Mouse (Mus musculus): ENCODE results near the gene Ube2n. TPM values are rescaled to one million over a fixed set of nuclear protein-coding genes. Genes with fewer than 3 reads are reported as not detected.

The Ube2n gene
- polyA plus RNA-seq, 1 experiment: 157 TPM

- Histone ChIP-seq H3K27me3 (ENCODE audit: control insufficient read depth, insufficient read depth, insufficient read length) (no peaks in the 10 kb centered on the region), H3K4me2 (ENCODE audit: low read depth) (peak overlapping the region; percentile 37), H3K36me3 (ENCODE audit: control insufficient read depth, insufficient read depth) (no peaks in the 10 kb centered on the region), H3K4me3 (no peak overlapping the region), H3K79me2 (ENCODE audit: control insufficient read depth, insufficient read depth) (peaks cover 100% of the 10 kb centered on the region), H3ac (ENCODE audit: control insufficient read depth, insufficient read length) (no peak overlapping the region)
- TF ChIP-seq POLR2AphosphoS2 (IDR thresholded peaks at IDR 0.05; ENCODE audit: insufficient read length, low read depth): no peak
- TF ChIP-seq MAX (IDR thresholded peaks at IDR 0.05; ENCODE audit: low read depth): no peak
- no peak for TF ChIP-seq MYOG (IDR thresholded peaks at IDR 0.05; ENCODE audit: control insufficient read depth in 1 of 3, insufficient read depth in 1 of 3, insufficient read length in 2 of 3, low read depth in 2 of 3)
- no peak for TF ChIP-seq USF1 (IDR thresholded peaks at IDR 0.05; ENCODE audit: low read depth)
- TF ChIP-seq TCF3 (IDR thresholded peaks at IDR 0.05; ENCODE audit: insufficient read length, low read depth): no peak
- no peak for TF ChIP-seq REST (IDR thresholded peaks at IDR 0.05; ENCODE audit: insufficient read depth, insufficient read length)
- no peak for TF ChIP-seq TCF12 (IDR thresholded peaks at IDR 0.05; ENCODE audit: insufficient read depth, poor library complexity, severe bottlenecking)
- TF ChIP-seq CEBPB (IDR thresholded peaks at IDR 0.05; ENCODE audit: insufficient read depth, poor library complexity, severe bottlenecking): no peak
- TF ChIP-seq SRF (IDR thresholded peaks at IDR 0.05; ENCODE audit: control insufficient read depth, insufficient read length, low read depth): no peak
- no peak for TF ChIP-seq POLR2A (IDR thresholded peaks at IDR 0.05; ENCODE audit: insufficient read length, low read depth)
- no peak for TF ChIP-seq MYOD1 (IDR thresholded peaks at IDR 0.05; ENCODE audit: control insufficient read depth in 1 of 3, insufficient read length in 2 of 3, low read depth in 2 of 3)
- TF ChIP-seq E2F4 (IDR thresholded peaks at IDR 0.05; ENCODE audit: insufficient read depth): no peak
These were observed 10.9 kb downstream of the Ube2n start for GRCm38 (mm10) chr10:95525871-95526270.

- TF ChIP-seq SRF (IDR thresholded peaks at IDR 0.05; ENCODE audit: control insufficient read depth, insufficient read length, low read depth): no peak
- TF ChIP-seq TCF3 (IDR thresholded peaks at IDR 0.05; ENCODE audit: insufficient read length, low read depth): no peak
- no peak for TF ChIP-seq POLR2A (IDR thresholded peaks at IDR 0.05; ENCODE audit: insufficient read length, low read depth)
- H3K27me3 ChIP-seq (ENCODE audit: control insufficient read depth, insufficient read depth, insufficient read length): no peaks in the 10 kb centered on the region
- H3K4me2 ChIP-seq (ENCODE audit: low read depth): no peak overlapping the region
- H3ac ChIP-seq (ENCODE audit: control insufficient read depth, insufficient read length): no peak overlapping the region
- H3K36me3 ChIP-seq (ENCODE audit: control insufficient read depth, insufficient read depth): no peaks in the 10 kb centered on the region
- peaks cover 100% of the 10 kb centered on the region for H3K79me2 ChIP-seq (ENCODE audit: control insufficient read depth, insufficient read depth)
- H3K4me3 ChIP-seq: no peak overlapping the region
These were observed 11.7 kb downstream of the Ube2n start for GRCm38 (mm10) chr10:95526495-95527122.

- no peak overlapping the region for H3K4me2 ChIP-seq (ENCODE audit: low read depth)
- H3K27me3 ChIP-seq (ENCODE audit: control insufficient read depth, insufficient read depth, insufficient read length): no peaks in the 10 kb centered on the region
- H3K36me3 ChIP-seq (ENCODE audit: control insufficient read depth, insufficient read depth): no peaks in the 10 kb centered on the region
- no peak overlapping the region for H3ac ChIP-seq (ENCODE audit: control insufficient read depth, insufficient read length)
- H3K4me3 ChIP-seq: no peak overlapping the region
- H3K79me2 ChIP-seq (ENCODE audit: control insufficient read depth, insufficient read depth): peaks cover 100% of the 10 kb centered on the region
- TF ChIP-seq MYOG (IDR thresholded peaks at IDR 0.05; ENCODE audit: control insufficient read depth in 1 of 3, insufficient read depth in 1 of 3, insufficient read length in 2 of 3, low read depth in 2 of 3): no peak
- TF ChIP-seq CEBPB (IDR thresholded peaks at IDR 0.05; ENCODE audit: insufficient read depth, poor library complexity, severe bottlenecking): no peak
- TF ChIP-seq POLR2AphosphoS2 (IDR thresholded peaks at IDR 0.05; ENCODE audit: insufficient read length, low read depth): no peak
- TF ChIP-seq USF1 (IDR thresholded peaks at IDR 0.05; ENCODE audit: low read depth): no peak
- TF ChIP-seq POLR2A (IDR thresholded peaks at IDR 0.05; ENCODE audit: insufficient read length, low read depth): no peak
- TF ChIP-seq TCF12 (IDR thresholded peaks at IDR 0.05; ENCODE audit: insufficient read depth, poor library complexity, severe bottlenecking): no peak
- TF ChIP-seq SRF (IDR thresholded peaks at IDR 0.05; ENCODE audit: control insufficient read depth, insufficient read length, low read depth): no peak
- TF ChIP-seq REST (IDR thresholded peaks at IDR 0.05; ENCODE audit: insufficient read depth, insufficient read length): no peak
- no peak for TF ChIP-seq TCF3 (IDR thresholded peaks at IDR 0.05; ENCODE audit: insufficient read length, low read depth)
- no peak for TF ChIP-seq MAX (IDR thresholded peaks at IDR 0.05; ENCODE audit: low read depth)
These were observed 15.7 kb downstream of the Ube2n start for GRCm38 (mm10) chr10:95530551-95531121.

- H3K4me3 ChIP-seq: no peak overlapping the region
- no peak overlapping the region for H3ac ChIP-seq (ENCODE audit: control insufficient read depth, insufficient read length)
- no peak for TF ChIP-seq MYOG (IDR thresholded peaks at IDR 0.05; ENCODE audit: control insufficient read depth in 1 of 3, insufficient read depth in 1 of 3, insufficient read length in 2 of 3, low read depth in 2 of 3)
- TF ChIP-seq E2F4 (IDR thresholded peaks at IDR 0.05; ENCODE audit: insufficient read depth): no peak
- no peak for TF ChIP-seq POLR2AphosphoS2 (IDR thresholded peaks at IDR 0.05; ENCODE audit: insufficient read length, low read depth)
- no peak for TF ChIP-seq TCF12 (IDR thresholded peaks at IDR 0.05; ENCODE audit: insufficient read depth, poor library complexity, severe bottlenecking)
- no peak for TF ChIP-seq MYOD1 (IDR thresholded peaks at IDR 0.05; ENCODE audit: control insufficient read depth in 1 of 3, insufficient read length in 2 of 3, low read depth in 2 of 3)
- TF ChIP-seq POLR2A (IDR thresholded peaks at IDR 0.05; ENCODE audit: insufficient read length, low read depth): no peak
- no peak for TF ChIP-seq SRF (IDR thresholded peaks at IDR 0.05; ENCODE audit: control insufficient read depth, insufficient read length, low read depth)
- TF ChIP-seq CEBPB (IDR thresholded peaks at IDR 0.05; ENCODE audit: insufficient read depth, poor library complexity, severe bottlenecking): no peak
- TF ChIP-seq USF1 (IDR thresholded peaks at IDR 0.05; ENCODE audit: low read depth): no peak
- TF ChIP-seq MAX (IDR thresholded peaks at IDR 0.05; ENCODE audit: low read depth): no peak
- no peak for TF ChIP-seq TCF3 (IDR thresholded peaks at IDR 0.05; ENCODE audit: insufficient read length, low read depth)
- no peak for TF ChIP-seq REST (IDR thresholded peaks at IDR 0.05; ENCODE audit: insufficient read depth, insufficient read length)
- H3K36me3 ChIP-seq (ENCODE audit: control insufficient read depth, insufficient read depth): no peaks in the 10 kb centered on the region
- peak overlapping the region; percentile 33 for H3K4me2 ChIP-seq (ENCODE audit: low read depth)
- peaks cover 100% of the 10 kb centered on the region for H3K79me2 ChIP-seq (ENCODE audit: control insufficient read depth, insufficient read depth)
- H3K27me3 ChIP-seq (ENCODE audit: control insufficient read depth, insufficient read depth, insufficient read length): no peaks in the 10 kb centered on the region
These were observed 18.0 kb downstream of the Ube2n start for GRCm38 (mm10) chr10:95532916-95533315.

All from myocyte (in vitro differentiated cells).